Mouse (Mus musculus): ENCODE measurements at regions not wholly inside any gene's neighbourhood (a gene's known extent, or its start where the extent isn't known, plus 50 kb on each side); places are given as distances from the start of the nearest gene placed in this dataset.

DNA sequence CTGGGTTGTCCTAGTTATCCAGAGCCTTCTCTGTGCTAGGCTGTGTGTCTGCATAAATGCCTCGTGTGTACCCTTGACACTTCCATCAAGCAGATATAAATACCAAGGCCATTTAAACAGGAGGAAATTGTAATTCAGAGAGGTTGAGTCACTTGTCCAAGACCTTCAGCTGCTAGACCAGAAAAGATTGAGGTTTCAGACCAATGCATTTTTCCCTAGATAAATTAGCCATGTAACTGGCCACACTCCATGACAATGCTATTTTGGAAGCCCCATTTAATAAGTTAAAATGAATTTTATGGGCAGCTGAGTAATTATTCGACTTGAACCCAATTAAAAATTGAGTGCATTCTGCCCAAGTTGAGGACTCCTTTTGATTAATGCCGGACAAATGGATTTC lies 509.6 kb downstream of the 1810013L24Rik start:
- Histone ChIP-seq H3K27ac (ENCODE audit: low read depth, low read length) (no peak overlapping the region), H3K4me1 (replicated peaks; ENCODE audit: control insufficient read depth, insufficient read depth, low read length) (no peaks in the 10 kb centered on the region), H3K9ac (ENCODE audit: low read depth, low read length) (no peak overlapping the region), H3K36me3 (ENCODE audit: control insufficient read depth, insufficient read depth, low read length) (no peaks in the 10 kb centered on the region), H3K4me3 (ENCODE audit: low read depth, low read length) (no peak overlapping the region), H3K4me2 (no peak overlapping the region), H3K9me3 (ENCODE audit: control insufficient read depth, low read length) (no peaks in the 10 kb centered on the region), H3K27me3 (replicated peaks; ENCODE audit: control insufficient read depth, insufficient read depth, low read length) (no peaks in the 10 kb centered on the region)
- no peak for ATAC-seq (replicated peaks; ENCODE audit: low FRiP score)
- no peak for DNase-seq (ENCODE audit: low spot score)
- WGBS, result 70% methylated on average over 3 of the region's 3 CpGs

DNA sequence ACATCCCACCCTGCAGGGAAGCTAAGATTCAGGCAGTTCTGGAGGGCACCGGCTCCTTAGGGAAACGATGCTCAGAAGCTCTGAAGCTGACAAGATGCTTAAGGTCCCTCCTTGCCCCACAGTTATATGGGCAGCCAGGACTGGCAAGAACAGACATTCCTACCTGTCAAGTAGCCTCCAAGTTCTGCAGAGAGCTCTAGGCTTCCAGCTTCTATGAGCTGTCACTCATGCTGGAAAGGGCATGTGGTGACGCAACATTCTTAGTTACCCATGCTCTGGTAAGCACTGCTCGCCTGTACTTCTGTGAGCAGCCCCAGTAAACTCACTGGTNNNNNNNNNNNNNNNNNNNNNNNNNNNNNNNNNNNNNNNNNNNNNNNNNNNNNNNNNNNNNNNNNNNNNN lies 511.3 kb downstream of the 1810013L24Rik start:
- no peak overlapping the region for H3K9ac ChIP-seq (ENCODE audit: low read depth, low read length)
- no peaks in the 10 kb centered on the region for H3K9me3 ChIP-seq (ENCODE audit: control insufficient read depth, low read length)
- 80% methylated on average over 4 of the region's 4 CpGs for WGBS
- DNase-seq (ENCODE audit: low spot score), result no peak
- no peaks in the 10 kb centered on the region for H3K36me3 ChIP-seq (ENCODE audit: control insufficient read depth, insufficient read depth, low read length)
- no peak overlapping the region for H3K4me2 ChIP-seq
- no peak overlapping the region for H3K4me3 ChIP-seq (ENCODE audit: low read depth, low read length)
- H3K27me3 ChIP-seq (replicated peaks; ENCODE audit: control insufficient read depth, insufficient read depth, low read length), result no peaks in the 10 kb centered on the region
- no peak overlapping the region for H3K27ac ChIP-seq (ENCODE audit: low read depth, low read length)
- ATAC-seq (replicated peaks; ENCODE audit: low FRiP score), result no peak
- H3K4me1 ChIP-seq (replicated peaks; ENCODE audit: control insufficient read depth, insufficient read depth, low read length), result no peaks in the 10 kb centered on the region

DNA sequence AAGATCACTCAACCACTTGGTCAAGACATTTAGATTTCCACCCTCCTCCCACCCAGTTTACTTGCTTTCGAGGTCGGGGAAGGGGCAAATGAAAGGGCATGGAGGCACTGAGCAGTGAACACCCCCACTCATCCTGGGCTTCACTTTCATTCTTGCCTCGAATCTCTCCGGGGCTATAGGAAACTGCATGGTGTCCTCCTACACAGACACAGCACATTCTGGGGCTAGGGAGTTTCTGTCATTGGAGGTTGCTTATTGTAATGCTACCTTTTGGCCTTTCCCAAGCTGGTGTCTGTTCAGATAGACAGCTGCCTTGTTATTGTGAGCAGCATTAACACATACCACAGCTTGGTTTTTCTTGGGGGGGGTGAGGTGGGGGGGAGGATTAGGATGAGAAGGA lies 523.9 kb downstream of the 1810013L24Rik start:
- no peak for DNase-seq (ENCODE audit: low spot score)
- no peak overlapping the region for H3K4me2 ChIP-seq
- H3K9ac ChIP-seq (ENCODE audit: low read depth, low read length), result no peak overlapping the region
- no peaks in the 10 kb centered on the region for H3K27me3 ChIP-seq (replicated peaks; ENCODE audit: control insufficient read depth, insufficient read depth, low read length)
- H3K9me3 ChIP-seq (ENCODE audit: control insufficient read depth, low read length), result no peaks in the 10 kb centered on the region
- 81% methylated on average over 4 of the region's 4 CpGs for WGBS
- no peak for ATAC-seq (replicated peaks; ENCODE audit: low FRiP score)
- H3K27ac ChIP-seq (ENCODE audit: low read depth, low read length), result no peak overlapping the region
- H3K4me3 ChIP-seq (ENCODE audit: low read depth, low read length), result no peak overlapping the region
- no peaks in the 10 kb centered on the region for H3K4me1 ChIP-seq (replicated peaks; ENCODE audit: control insufficient read depth, insufficient read depth, low read length)
- no peaks in the 10 kb centered on the region for H3K36me3 ChIP-seq (ENCODE audit: control insufficient read depth, insufficient read depth, low read length)

DNA sequence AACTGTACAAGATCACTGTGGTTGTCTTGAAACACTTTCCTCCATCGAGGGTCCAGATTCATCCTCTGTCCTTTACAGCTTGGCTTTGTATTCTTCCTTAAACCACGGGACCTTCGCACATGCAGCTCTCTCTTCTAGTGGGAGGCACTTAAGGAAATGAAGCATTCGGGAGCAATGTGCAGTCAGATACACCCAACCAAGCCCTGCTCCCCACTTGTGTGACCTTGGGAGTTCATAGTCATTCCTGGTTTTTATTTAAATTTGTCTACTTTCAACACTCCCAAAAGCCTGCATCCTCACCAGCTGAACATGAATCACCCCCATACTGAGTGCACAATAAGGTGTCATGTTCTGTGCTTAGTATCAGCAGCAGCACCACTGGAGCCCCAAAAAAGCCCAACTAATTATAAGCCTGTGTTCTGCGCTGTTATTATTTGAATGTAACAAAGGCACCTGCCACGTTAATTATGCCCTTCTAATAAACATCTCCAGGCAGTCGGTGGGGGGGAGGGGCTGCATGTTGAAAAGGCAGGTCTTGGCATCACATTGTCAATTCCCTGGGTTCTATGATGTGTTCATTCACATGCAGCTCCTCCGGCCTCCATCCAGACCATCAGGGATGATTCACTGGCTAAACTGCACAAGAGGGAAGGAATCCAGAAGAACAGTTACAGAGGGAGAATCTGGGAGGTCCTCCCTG lies 524.6 kb downstream of the 1810013L24Rik start:
- no peaks in the 10 kb centered on the region for H3K4me1 ChIP-seq (replicated peaks; ENCODE audit: control insufficient read depth, insufficient read depth, low read length)
- H3K27ac ChIP-seq (ENCODE audit: low read depth, low read length), result no peak overlapping the region
- H3K9ac ChIP-seq (ENCODE audit: low read depth, low read length), result no peak overlapping the region
- H3K27me3 ChIP-seq (replicated peaks; ENCODE audit: control insufficient read depth, insufficient read depth, low read length), result no peaks in the 10 kb centered on the region
- DNase-seq (ENCODE audit: low spot score) (no peak), ATAC-seq (replicated peaks; ENCODE audit: low FRiP score) (no peak)
- no peak overlapping the region for H3K4me3 ChIP-seq (ENCODE audit: low read depth, low read length)
- no peak overlapping the region for H3K4me2 ChIP-seq
- no peaks in the 10 kb centered on the region for H3K9me3 ChIP-seq (ENCODE audit: control insufficient read depth, low read length)
- H3K36me3 ChIP-seq (ENCODE audit: control insufficient read depth, insufficient read depth, low read length), result no peaks in the 10 kb centered on the region
- WGBS, result 81% methylated on average over 8 of the region's 8 CpGs

DNA sequence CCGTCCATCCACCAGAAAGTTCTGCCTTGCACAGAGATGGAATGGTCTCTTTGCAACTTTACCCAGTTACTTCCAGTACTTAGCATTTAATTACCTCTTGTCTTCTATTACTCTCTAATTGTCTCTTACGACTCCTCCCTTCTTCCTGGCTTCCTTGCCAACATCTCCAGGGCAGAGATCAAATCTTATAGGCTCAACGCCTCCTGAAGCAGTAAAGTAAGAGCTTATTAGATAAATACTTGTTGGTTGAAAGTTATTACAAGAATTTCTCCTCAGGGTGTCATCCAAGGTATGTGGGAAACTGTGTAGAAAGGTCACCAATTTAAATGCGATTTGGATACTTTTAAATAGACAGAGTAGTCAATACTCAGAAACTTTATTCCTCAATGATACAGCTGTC lies 528.8 kb downstream of the 1810013L24Rik start:
- Histone ChIP-seq H3K9ac (ENCODE audit: low read depth, low read length) (no peak overlapping the region), H3K27me3 (replicated peaks; ENCODE audit: control insufficient read depth, insufficient read depth, low read length) (no peaks in the 10 kb centered on the region), H3K36me3 (ENCODE audit: control insufficient read depth, insufficient read depth, low read length) (no peaks in the 10 kb centered on the region), H3K27ac (ENCODE audit: low read depth, low read length) (no peak overlapping the region), H3K4me2 (no peak overlapping the region), H3K4me1 (replicated peaks; ENCODE audit: control insufficient read depth, insufficient read depth, low read length) (no peaks in the 10 kb centered on the region), H3K9me3 (ENCODE audit: control insufficient read depth, low read length) (no peaks in the 10 kb centered on the region), H3K4me3 (ENCODE audit: low read depth, low read length) (no peak overlapping the region)
- DNase-seq (ENCODE audit: low spot score) (no peak), ATAC-seq (replicated peaks; ENCODE audit: low FRiP score) (no peak)
- 70% methylated on average over 4 of the region's 4 CpGs for WGBS

DNA sequence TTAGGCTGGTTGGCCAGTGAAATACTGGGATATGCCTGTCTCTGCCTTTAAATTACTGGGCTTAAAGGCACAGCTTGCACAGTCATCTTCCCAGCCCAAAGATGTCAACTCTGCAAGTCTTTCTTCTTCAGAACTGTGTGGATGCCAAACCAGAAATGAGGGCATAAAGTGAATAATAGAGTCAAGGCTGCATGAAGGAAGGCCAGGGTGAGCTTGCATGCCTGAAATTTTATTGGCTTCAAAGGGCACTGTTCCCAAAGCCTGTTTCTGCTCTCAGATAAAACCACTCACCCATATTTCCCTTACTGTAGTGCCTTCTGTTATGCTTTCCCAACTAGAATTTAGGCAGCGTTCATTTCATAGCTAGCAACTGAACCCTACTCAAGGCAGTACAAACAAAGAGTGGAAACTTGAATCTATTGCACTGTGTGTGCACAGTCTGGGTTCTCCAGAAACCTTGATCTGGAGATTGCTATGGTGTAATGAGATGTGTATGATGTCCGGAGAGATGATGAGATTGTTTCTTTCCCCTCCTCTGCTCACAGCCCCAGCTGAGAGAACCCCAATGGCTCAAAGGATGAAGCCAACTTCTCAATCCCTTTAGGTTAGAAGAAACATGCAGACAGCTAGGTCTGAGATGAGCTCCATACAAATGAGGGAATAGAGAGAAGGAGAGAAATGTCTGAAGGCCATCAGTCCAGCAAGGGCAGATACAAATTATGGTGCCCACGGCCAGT lies 529.7 kb downstream of the 1810013L24Rik start:
- no peaks in the 10 kb centered on the region for H3K27me3 ChIP-seq (replicated peaks; ENCODE audit: control insufficient read depth, insufficient read depth, low read length)
- no peak overlapping the region for H3K4me2 ChIP-seq
- no peaks in the 10 kb centered on the region for H3K9me3 ChIP-seq (ENCODE audit: control insufficient read depth, low read length)
- no peaks in the 10 kb centered on the region for H3K4me1 ChIP-seq (replicated peaks; ENCODE audit: control insufficient read depth, insufficient read depth, low read length)
- no peaks in the 10 kb centered on the region for H3K36me3 ChIP-seq (ENCODE audit: control insufficient read depth, insufficient read depth, low read length)
- 82% methylated on average over 3 of the region's 3 CpGs for WGBS
- DNase-seq (ENCODE audit: low spot score) (no peak), ATAC-seq (replicated peaks; ENCODE audit: low FRiP score) (no peak)
- no peak overlapping the region for H3K27ac ChIP-seq (ENCODE audit: low read depth, low read length)
- no peak overlapping the region for H3K9ac ChIP-seq (ENCODE audit: low read depth, low read length)
- H3K4me3 ChIP-seq (ENCODE audit: low read depth, low read length), result no peak overlapping the region

DNA sequence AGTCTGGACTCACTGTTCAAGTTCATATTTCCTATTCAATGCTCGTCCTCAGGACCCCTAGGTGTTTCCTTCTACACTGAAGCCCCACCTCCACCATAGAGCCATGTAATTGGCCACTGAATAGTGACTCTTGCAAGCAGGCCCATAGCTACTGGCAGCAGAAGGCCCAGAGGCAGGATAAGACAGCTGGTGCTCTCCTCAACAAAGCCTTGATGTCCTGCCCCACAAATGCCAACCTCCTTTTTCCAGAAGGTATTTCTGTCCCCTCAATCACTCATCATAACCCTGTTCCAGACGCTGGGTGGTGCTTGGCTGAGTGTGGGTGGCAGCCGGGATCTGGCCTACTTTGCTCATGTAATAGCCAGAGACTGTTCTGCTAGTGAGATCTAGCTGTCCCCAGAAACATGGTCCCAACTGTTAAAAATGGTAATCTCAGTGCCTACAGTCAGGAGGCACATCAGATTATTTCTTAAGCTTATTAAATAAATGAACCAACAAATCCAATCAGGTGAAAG lies 530.9 kb downstream of the 1810013L24Rik start:
- WGBS, result 57% methylated on average over 3 of the region's 3 CpGs
- H3K4me3 ChIP-seq (ENCODE audit: low read depth, low read length), result no peak overlapping the region
- H3K4me1 ChIP-seq (replicated peaks; ENCODE audit: control insufficient read depth, insufficient read depth, low read length), result no peaks in the 10 kb centered on the region
- DNase-seq (ENCODE audit: low spot score) (no peak), ATAC-seq (replicated peaks; ENCODE audit: low FRiP score) (no peak)
- no peaks in the 10 kb centered on the region for H3K27me3 ChIP-seq (replicated peaks; ENCODE audit: control insufficient read depth, insufficient read depth, low read length)
- no peak overlapping the region for H3K4me2 ChIP-seq
- H3K9ac ChIP-seq (ENCODE audit: low read depth, low read length), result no peak overlapping the region
- no peaks in the 10 kb centered on the region for H3K36me3 ChIP-seq (ENCODE audit: control insufficient read depth, insufficient read depth, low read length)
- no peaks in the 10 kb centered on the region for H3K9me3 ChIP-seq (ENCODE audit: control insufficient read depth, low read length)
- H3K27ac ChIP-seq (ENCODE audit: low read depth, low read length), result no peak overlapping the region

DNA sequence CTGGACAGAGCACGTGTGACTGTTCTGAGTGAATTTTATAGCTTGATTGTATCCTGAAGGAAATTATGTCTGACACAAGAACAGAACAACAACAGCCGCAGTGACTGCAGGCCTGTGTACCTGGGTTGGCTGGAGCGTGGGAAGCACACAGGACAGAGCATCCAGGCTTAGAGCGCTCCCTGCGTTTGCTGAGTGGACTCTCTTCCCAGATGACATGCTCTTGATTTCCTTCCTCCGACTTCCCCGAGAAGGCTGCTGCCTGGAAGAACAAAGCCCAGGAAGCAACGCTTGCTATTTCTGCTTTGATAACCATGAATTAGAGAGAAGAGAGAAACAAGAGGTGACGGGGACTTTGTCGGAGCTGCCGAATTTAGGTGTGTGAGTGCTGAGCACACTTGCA lies 532.2 kb downstream of the 1810013L24Rik start:
- Histone ChIP-seq H3K4me1 (replicated peaks; ENCODE audit: control insufficient read depth, insufficient read depth, low read length) (no peaks in the 10 kb centered on the region), H3K4me3 (ENCODE audit: low read depth, low read length) (no peak overlapping the region), H3K27me3 (replicated peaks; ENCODE audit: control insufficient read depth, insufficient read depth, low read length) (no peaks in the 10 kb centered on the region), H3K9me3 (ENCODE audit: control insufficient read depth, low read length) (no peaks in the 10 kb centered on the region), H3K9ac (ENCODE audit: low read depth, low read length) (no peak overlapping the region), H3K27ac (ENCODE audit: low read depth, low read length) (no peak overlapping the region), H3K4me2 (no peak overlapping the region), H3K36me3 (ENCODE audit: control insufficient read depth, insufficient read depth, low read length) (no peaks in the 10 kb centered on the region)
- no peak for DNase-seq (ENCODE audit: low spot score)
- ATAC-seq (replicated peaks; ENCODE audit: low FRiP score), result no peak
- 32% methylated on average over 11 of the region's 11 CpGs for WGBS

DNA sequence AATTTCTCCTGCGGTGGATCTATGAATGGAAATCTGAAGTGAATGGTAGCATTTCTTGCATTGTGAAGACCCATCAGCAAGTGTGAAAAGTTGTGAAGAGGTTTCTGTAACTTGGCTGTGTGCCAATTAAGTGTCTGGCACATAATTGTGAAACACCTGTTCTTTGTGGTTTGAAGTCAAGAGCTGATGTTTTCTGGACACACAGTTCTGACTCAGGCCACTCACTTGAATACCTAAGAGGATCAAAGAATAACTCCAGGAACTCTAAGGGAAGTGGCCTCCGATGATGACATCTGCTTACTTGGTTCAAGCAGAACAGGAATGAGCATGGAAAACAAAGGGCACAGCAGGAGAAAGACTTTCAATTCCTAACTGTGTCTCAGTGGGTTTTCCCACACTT lies 534.2 kb downstream of the 1810013L24Rik start:
- ATAC-seq (replicated peaks; ENCODE audit: low FRiP score), result no peak
- Histone ChIP-seq H3K27ac (ENCODE audit: low read depth, low read length) (no peak overlapping the region), H3K36me3 (ENCODE audit: control insufficient read depth, insufficient read depth, low read length) (no peaks in the 10 kb centered on the region), H3K4me2 (no peak overlapping the region), H3K9ac (ENCODE audit: low read depth, low read length) (no peak overlapping the region), H3K27me3 (replicated peaks; ENCODE audit: control insufficient read depth, insufficient read depth, low read length) (no peaks in the 10 kb centered on the region), H3K4me3 (ENCODE audit: low read depth, low read length) (no peak overlapping the region), H3K9me3 (ENCODE audit: control insufficient read depth, low read length) (no peaks in the 10 kb centered on the region), H3K4me1 (replicated peaks; ENCODE audit: control insufficient read depth, insufficient read depth, low read length) (no peaks in the 10 kb centered on the region)
- WGBS, result 53% methylated on average over 2 of the region's 2 CpGs
- no peak for DNase-seq (ENCODE audit: low spot score)
